Mouse (Mus musculus): ENCODE data around the gene Sqstm1. TPM values are rescaled to one million over a fixed set of nuclear protein-coding genes. Genes with fewer than 3 reads are reported as not detected.

Gene Sqstm1
- polyA plus RNA-seq, 1 experiment from 2014 or later: 213 TPM

GRCm38 (mm10) chr11:50197500-50197899 is 13.1 kb downstream of the Sqstm1 start:
- TF ChIP-seq CTCF (IDR thresholded peaks at IDR 0.05; ENCODE audit: low read depth): no peak
- Histone ChIP-seq H3K27me3 (replicated peaks; ENCODE audit: control insufficient read depth, insufficient read depth, low read length) (no peaks in the 10 kb centered on the region), H3K4me2 (replicated peaks; ENCODE audit: low read depth) (no peak overlapping the region), H3K9me3 (ENCODE audit: control insufficient read depth) (no peaks in the 10 kb centered on the region), H3K27ac (ENCODE audit: low read depth, low read length) (peak overlapping the region; percentile 66), H3K9ac (ENCODE audit: low read depth, low read length) (no peak overlapping the region), H3K4me3 (ENCODE audit: low read depth, low read length) (no peak overlapping the region), H3K36me3 (ENCODE audit: control insufficient read depth, insufficient read depth) (peaks cover 45% of the 10 kb centered on the region), H3K4me1 (replicated peaks; ENCODE audit: control insufficient read depth, insufficient read depth, low read length) (no peaks in the 10 kb centered on the region)
- peak; percentile 68 for ATAC-seq
- 56% methylated on average over 4 of the region's 4 CpGs for WGBS

DNA sequence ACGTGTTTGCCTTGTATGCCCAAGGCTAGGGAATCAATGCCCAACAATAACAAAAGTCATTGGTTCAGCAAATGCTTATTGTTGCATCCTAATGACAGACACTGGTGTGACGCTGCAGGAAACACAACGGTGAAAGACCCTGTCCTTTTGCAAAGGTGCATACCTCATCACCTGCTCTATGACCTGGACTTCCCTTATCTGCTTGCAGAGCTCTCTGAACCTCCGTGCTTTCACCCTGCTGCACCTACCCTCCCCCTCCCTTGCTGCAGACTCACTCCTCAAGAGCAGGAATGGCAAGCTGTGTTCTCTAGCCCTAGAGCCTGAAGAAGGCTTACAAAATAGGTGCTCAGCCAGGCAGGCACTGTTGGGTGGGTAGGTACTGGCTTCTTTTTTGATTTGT is 15.8 kb downstream of the Sqstm1 start:
- Histone ChIP-seq H3K27ac (ENCODE audit: low read depth, low read length) (peak overlapping the region; percentile 78), H3K4me1 (replicated peaks; ENCODE audit: control insufficient read depth, insufficient read depth, low read length) (no peaks in the 10 kb centered on the region), H3K9ac (ENCODE audit: low read depth, low read length) (no peak overlapping the region), H3K4me2 (replicated peaks; ENCODE audit: low read depth) (no peak overlapping the region), H3K9me3 (ENCODE audit: control insufficient read depth) (no peaks in the 10 kb centered on the region), H3K36me3 (ENCODE audit: control insufficient read depth, insufficient read depth) (peaks cover 18% of the 10 kb centered on the region), H3K4me3 (ENCODE audit: low read depth, low read length) (no peak overlapping the region), H3K27me3 (replicated peaks; ENCODE audit: control insufficient read depth, insufficient read depth, low read length) (no peaks in the 10 kb centered on the region)
- no peak for TF ChIP-seq CTCF (IDR thresholded peaks at IDR 0.05; ENCODE audit: low read depth)
- peak; percentile 64 for ATAC-seq
- WGBS: 47% methylated on average over 4 of the region's 4 CpGs

DNA sequence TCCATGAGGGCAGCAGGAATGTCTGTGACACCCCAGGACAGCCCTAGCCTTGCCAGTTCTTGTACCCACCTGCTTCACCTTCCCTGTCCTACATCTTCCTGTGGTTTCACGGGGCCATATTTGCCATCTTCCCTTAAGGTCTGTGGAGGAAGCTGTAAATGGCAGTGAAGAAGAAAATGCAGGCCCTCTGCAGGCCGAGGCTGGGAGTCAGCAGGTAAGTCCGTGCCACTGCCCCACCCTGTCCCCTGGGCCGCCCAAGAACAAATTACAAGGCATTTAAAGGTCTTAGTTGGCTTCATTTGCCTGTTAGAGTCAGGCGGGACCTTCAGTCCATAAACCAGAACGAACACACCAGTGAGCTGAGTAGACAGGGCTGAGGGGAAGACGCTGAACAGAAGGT is 16.6 kb downstream of the Sqstm1 start:
- Histone ChIP-seq H3K36me3 (ENCODE audit: control insufficient read depth, insufficient read depth) (peaks cover 11% of the 10 kb centered on the region), H3K4me3 (ENCODE audit: low read depth, low read length) (no peak overlapping the region), H3K9ac (ENCODE audit: low read depth, low read length) (no peak overlapping the region), H3K27me3 (replicated peaks; ENCODE audit: control insufficient read depth, insufficient read depth, low read length) (no peaks in the 10 kb centered on the region), H3K9me3 (ENCODE audit: control insufficient read depth) (no peaks in the 10 kb centered on the region), H3K4me1 (replicated peaks; ENCODE audit: control insufficient read depth, insufficient read depth, low read length) (no peaks in the 10 kb centered on the region), H3K4me2 (replicated peaks; ENCODE audit: low read depth) (no peak overlapping the region), H3K27ac (ENCODE audit: low read depth, low read length) (peak overlapping the region; percentile 78)
- 50% methylated on average over 7 of the region's 7 CpGs for WGBS
- peak; percentile 51 for TF ChIP-seq CTCF (IDR thresholded peaks at IDR 0.05; ENCODE audit: low read depth)
- ATAC-seq: peak; percentile 36; the same call in 1 of the 2 replicates

GRCm38 (mm10) chr11:50192278-50192677 is 18.3 kb downstream of the Sqstm1 start:
- H3K9me3 ChIP-seq (ENCODE audit: control insufficient read depth): no peaks in the 10 kb centered on the region
- H3K27ac ChIP-seq (ENCODE audit: low read depth, low read length): no peak overlapping the region
- H3K27me3 ChIP-seq (replicated peaks; ENCODE audit: control insufficient read depth, insufficient read depth, low read length): no peaks in the 10 kb centered on the region
- no peaks in the 10 kb centered on the region for H3K36me3 ChIP-seq (ENCODE audit: control insufficient read depth, insufficient read depth)
- WGBS: 76% methylated on average over 3 of the region's 3 CpGs
- no peak overlapping the region for H3K4me3 ChIP-seq (ENCODE audit: low read depth, low read length)
- TF ChIP-seq CTCF (IDR thresholded peaks at IDR 0.05; ENCODE audit: low read depth): no peak
- no peak for ATAC-seq
- H3K4me1 ChIP-seq (replicated peaks; ENCODE audit: control insufficient read depth, insufficient read depth, low read length): no peaks in the 10 kb centered on the region
- H3K9ac ChIP-seq (ENCODE audit: low read depth, low read length): no peak overlapping the region
- no peak overlapping the region for H3K4me2 ChIP-seq (replicated peaks; ENCODE audit: low read depth)

GRCm38 (mm10) chr11:50190362-50190761 is 20.3 kb downstream of the Sqstm1 start:
- Histone ChIP-seq H3K9ac (ENCODE audit: low read depth, low read length) (no peak overlapping the region), H3K27ac (ENCODE audit: low read depth, low read length) (no peak overlapping the region), H3K9me3 (ENCODE audit: control insufficient read depth) (no peaks in the 10 kb centered on the region), H3K36me3 (ENCODE audit: control insufficient read depth, insufficient read depth) (no peaks in the 10 kb centered on the region), H3K4me2 (replicated peaks; ENCODE audit: low read depth) (no peak overlapping the region), H3K27me3 (replicated peaks; ENCODE audit: control insufficient read depth, insufficient read depth, low read length) (no peaks in the 10 kb centered on the region), H3K4me3 (ENCODE audit: low read depth, low read length) (no peak overlapping the region), H3K4me1 (replicated peaks; ENCODE audit: control insufficient read depth, insufficient read depth, low read length) (no peaks in the 10 kb centered on the region)
- no peak for TF ChIP-seq CTCF (IDR thresholded peaks at IDR 0.05; ENCODE audit: low read depth)
- 56% methylated on average over 4 of the region's 4 CpGs for WGBS
- no peak for ATAC-seq

DNA sequence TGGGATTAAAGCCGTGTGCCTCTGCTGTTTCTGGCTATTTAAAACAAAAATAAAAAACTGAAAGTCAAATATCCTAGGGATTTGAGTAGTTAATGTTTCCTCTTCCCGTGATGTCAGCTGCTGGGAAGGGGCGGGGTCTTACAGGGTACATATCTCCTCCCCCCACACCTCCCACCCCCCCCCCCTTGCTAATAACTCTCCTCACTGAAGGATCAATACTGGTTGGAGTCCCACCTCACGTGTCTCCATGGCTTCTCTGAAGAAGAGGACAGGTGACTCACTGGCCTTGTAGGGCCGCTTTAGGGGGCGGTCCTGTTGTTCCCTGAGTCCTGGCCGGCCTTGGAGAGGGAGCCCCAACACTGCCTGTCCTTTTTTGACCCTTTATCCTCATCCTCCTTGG is 21.9 kb downstream of the Sqstm1 start:
- no peaks in the 10 kb centered on the region for H3K36me3 ChIP-seq (ENCODE audit: control insufficient read depth, insufficient read depth)
- H3K4me3 ChIP-seq (ENCODE audit: low read depth, low read length): no peak overlapping the region
- no peak overlapping the region for H3K27ac ChIP-seq (ENCODE audit: low read depth, low read length)
- TF ChIP-seq CTCF (IDR thresholded peaks at IDR 0.05; ENCODE audit: low read depth): no peak
- no peaks in the 10 kb centered on the region for H3K9me3 ChIP-seq (ENCODE audit: control insufficient read depth)
- ATAC-seq: no peak
- H3K4me1 ChIP-seq (replicated peaks; ENCODE audit: control insufficient read depth, insufficient read depth, low read length): no peaks in the 10 kb centered on the region
- no peaks in the 10 kb centered on the region for H3K27me3 ChIP-seq (replicated peaks; ENCODE audit: control insufficient read depth, insufficient read depth, low read length)
- 54% methylated on average over 7 of the region's 7 CpGs for WGBS
- no peak overlapping the region for H3K4me2 ChIP-seq (replicated peaks; ENCODE audit: low read depth)
- no peak overlapping the region for H3K9ac ChIP-seq (ENCODE audit: low read depth, low read length)

DNA sequence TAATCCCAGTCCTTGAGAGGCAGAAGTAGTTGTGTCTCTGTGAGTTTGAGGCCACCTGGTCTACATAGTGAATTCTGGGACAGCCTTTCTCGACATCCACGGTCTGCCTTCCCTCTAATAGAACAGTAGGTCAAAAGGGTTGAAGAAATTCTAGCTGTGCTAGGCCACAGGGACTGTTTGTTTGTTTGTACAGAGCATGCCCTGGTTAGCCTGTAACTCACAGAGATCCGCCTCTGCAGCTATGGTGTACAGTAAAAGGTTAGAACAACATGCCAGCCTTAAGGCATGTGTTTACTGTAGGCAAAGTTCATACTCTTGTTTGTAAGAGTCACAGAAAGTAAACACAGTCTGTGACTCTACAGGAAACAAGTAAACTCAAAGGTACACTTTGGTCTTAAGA is 25.8 kb downstream of the Sqstm1 start:
- Histone ChIP-seq H3K4me2 (replicated peaks; ENCODE audit: low read depth) (no peak overlapping the region), H3K36me3 (ENCODE audit: control insufficient read depth, insufficient read depth) (no peaks in the 10 kb centered on the region), H3K27ac (ENCODE audit: low read depth, low read length) (no peak overlapping the region), H3K4me1 (replicated peaks; ENCODE audit: control insufficient read depth, insufficient read depth, low read length) (no peaks in the 10 kb centered on the region), H3K27me3 (replicated peaks; ENCODE audit: control insufficient read depth, insufficient read depth, low read length) (no peaks in the 10 kb centered on the region), H3K4me3 (ENCODE audit: low read depth, low read length) (no peak overlapping the region), H3K9ac (ENCODE audit: low read depth, low read length) (no peak overlapping the region), H3K9me3 (ENCODE audit: control insufficient read depth) (no peaks in the 10 kb centered on the region)
- WGBS: 82% methylated on average over 3 of the region's 3 CpGs
- TF ChIP-seq CTCF (IDR thresholded peaks at IDR 0.05; ENCODE audit: low read depth): no peak
- no peak for ATAC-seq

Measured in intestine, postnatal 0 days (tissue).